Mouse (Mus musculus) MEL-GATA-1-ER (cell line): ENCODE data around the gene Nxt2.
"Not testable (repeated sequence)": the region's sequence is repeated elsewhere in the genome, so short reads cannot be mapped to it uniquely, and the experiment has no call there.

Experiments
- DNase-seq: peaks from one replicate; pipeline ENCODE4 v3.0.0-alpha.2; 2012; ENCODE audit warnings: low read depth; ENCODE audit errors: extremely low read depth

The Nxt2 gene

DNA sequence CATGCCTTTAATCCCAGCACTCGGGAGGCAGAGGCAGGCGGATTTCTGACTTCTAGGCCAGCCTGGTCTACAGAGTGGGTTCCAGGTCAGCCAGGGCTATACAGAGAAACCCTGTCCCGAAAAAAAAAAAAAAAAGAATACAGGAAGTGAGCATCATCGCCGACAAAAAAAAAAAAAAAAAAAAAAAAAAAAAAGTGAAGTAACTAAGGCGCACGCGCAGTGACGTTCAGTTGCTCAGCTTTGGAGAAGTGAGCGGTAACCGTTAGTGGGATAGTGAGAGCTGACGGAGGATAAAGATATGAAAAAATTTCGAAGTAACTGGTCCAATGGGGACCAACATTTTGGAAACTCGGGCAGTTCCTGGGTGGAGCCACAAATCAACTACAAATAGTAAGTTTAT is at the start of gene Nxt2:
TSS of gene Nxt2 (plus strand) at position 229 of the 400 bp plus-strand sequence.
- no peak for DNase-seq

DNA sequence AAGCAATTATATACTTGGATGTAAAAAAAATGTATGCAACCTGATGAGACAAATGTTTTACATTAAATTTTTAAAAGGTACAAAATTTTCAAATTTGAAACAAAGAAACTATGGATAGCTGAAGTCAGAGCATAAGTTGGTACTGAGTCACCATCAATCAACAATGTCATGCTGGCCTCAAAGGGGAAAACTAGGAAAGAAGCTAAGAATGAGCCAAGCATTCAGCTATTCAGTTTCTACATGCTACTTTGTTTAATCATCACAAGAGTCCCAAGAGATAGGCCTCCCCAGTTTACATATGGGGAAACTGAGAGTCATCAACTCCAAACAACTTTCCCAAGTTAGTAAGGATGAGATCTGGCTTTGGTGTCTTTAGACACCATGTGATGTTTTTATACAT is 49.6 kb upstream of the Nxt2 start:
- no peak for DNase-seq

DNA sequence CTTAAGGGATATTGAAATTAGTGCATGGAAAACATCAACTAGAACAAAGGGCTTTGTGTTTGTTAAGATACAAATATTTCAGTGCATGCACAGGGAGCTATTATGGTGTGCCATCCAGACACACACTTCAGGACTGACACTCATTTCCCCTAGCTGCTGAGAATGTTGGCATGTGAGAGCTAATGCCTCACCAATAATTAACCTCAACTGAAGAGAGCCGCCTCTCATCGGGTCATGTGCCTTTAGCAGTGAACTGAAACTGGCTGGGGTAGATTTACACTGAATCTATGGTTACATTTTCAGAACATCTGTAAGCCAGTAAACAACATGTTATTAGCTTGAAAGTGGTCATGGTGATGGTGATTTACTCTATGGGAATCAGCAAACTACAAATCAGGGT is 44.5 kb upstream of the Nxt2 start:
- no peak for DNase-seq

DNA sequence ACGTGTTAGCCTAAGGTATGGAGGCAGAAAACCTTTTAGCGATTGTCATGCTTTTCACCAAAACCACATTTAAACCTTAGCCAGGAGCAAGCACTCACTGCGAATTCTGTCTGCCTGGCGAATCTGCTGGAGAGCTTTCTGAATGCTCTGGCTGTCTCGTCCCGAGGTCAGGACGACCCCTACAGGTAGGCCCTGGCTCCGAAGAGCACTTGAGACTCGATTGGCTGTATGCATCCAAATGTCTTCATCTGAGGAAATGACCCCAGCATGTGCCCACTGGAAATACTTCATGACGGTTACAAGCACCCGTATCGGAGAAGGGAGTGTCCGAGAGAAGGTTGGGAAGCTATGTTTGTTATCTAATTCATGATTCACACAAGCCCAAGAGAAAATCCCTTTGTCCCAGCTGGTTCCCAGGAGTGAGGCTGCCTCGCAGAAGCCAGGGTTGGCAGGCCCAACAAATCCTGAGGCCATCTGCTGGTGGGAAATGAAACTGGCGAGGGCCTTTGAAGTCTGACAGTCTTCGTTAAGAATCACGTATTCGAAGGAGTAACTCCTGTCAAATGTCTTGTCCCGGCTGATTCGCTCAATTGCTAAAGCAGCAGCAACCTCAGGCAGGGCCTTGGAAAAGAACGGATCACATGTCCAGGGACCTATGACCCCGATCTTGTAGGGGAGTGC is 37.4 kb upstream of the Nxt2 start:
- no peak for DNase-seq

- DNase-seq, result peak; percentile 84
Measured at GRCm38 (mm10) chrX:142190355-142190754, 36.2 kb upstream of the Nxt2 start.

DNA sequence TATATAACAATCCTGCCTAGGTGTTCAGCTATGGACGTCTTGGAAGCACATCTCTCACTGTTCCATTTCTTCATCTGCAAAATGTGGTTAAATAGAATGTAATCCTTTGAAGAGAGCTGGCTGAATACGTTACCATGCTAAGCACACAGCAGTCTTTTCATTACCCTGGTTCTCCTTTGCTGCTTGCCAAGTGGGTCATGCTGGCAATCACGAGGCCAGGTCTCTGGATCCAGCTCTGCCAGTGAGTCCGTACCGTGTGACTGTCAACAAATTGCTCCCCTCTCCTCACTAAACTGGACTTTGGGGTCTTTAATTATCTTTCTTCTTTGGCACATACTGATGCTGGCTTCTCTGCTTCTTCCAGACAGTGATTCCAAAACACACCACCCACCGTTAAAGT is 32.1 kb upstream of the Nxt2 start:
- DNase-seq, result no peak

- DNase-seq, result no peak
Measured at GRCm38 (mm10) chrX:142195551-142195950, 31.0 kb upstream of the Nxt2 start.

GRCm38 (mm10) chrX:142196831-142197230 is 29.7 kb upstream of the Nxt2 start, which contains the start of gene Gucy2f:
Gucy2f (minus strand) TSS chrX:142196931.
- DNase-seq, result no peak

DNA sequence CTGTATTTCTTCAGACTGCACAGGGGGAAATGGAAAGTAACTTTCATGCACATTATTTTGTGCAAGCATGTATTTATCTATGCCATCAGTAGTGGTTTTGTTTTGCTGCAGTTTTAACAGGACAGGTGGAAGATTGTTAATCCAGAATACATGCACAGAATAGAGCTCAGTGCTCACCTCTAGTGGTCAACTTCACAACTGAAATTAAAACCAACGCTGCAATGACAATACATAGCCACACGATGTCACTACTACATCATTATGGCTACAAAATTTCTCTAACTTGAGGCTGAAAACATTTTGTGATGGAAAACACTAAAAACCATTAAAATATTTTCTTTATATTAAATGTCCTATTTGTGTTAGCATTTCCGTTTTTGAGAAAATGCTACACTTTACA is 26.3 kb upstream of the Nxt2 start:
- DNase-seq, result peak; percentile 58

GRCm38 (mm10) chrX:142227398-142228054 is 956 bp downstream of the Nxt2 start:
- peak; percentile 91 for DNase-seq

- DNase-seq, result peak; percentile 95
Measured at GRCm38 (mm10) chrX:142228055-142228768, 1.6 kb downstream of the Nxt2 start.

GRCm38 (mm10) chrX:142228769-142229158 is 2.2 kb downstream of the Nxt2 start:
- DNase-seq, result no peak

DNA sequence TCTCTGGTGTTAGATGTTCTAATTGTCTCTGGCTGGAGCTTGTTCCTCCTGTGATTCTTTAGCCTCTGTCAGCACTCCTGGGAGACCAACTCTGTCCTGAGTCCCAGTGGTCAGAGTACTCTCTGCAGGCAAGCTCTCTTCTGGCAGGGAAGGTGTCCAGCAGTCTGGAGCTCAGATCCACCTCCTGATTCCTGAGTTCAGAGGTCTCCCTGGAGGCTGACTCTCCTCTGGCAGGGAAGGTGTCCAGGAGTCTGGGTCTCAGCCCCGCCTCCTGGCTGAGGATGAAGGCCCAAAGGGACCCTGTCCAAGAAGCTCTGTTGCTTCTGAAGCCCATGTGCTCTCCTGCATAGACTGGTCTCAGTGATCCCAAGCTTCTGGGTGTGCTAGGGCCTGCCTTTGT is 9.6 kb downstream of the Nxt2 start:
- DNase-seq, result not testable (repeated sequence)

DNA sequence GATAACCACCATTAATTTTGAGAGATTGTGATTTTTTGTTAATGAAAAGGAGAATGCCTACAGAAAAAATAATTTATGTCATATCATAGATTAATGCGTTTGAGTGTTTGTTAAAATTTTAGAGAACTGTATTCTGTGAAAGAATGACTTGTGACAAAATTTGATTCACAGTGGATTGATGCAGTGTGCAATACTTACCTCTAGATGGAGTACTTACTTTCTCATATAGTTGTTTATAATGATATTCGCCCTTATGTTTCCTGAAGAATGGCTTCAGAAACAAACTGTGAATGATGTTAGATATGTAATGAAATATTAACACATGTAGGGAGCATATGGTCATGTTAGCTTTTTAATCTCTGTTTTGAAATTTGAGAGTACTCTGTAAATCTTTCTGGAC is 10.5 kb downstream of the Nxt2 start:
- DNase-seq, result no peak

- no peak for DNase-seq
Measured at GRCm38 (mm10) chrX:142245682-142246327, 19.2 kb downstream of the Nxt2 start.

- DNase-seq, result peak; percentile 36
Measured at GRCm38 (mm10) chrX:142250008-142250736, 23.6 kb downstream of the Nxt2 start.

- DNase-seq, result no peak
Measured at GRCm38 (mm10) chrX:142276031-142276430, 49.5 kb downstream of the Nxt2 start.

DNA sequence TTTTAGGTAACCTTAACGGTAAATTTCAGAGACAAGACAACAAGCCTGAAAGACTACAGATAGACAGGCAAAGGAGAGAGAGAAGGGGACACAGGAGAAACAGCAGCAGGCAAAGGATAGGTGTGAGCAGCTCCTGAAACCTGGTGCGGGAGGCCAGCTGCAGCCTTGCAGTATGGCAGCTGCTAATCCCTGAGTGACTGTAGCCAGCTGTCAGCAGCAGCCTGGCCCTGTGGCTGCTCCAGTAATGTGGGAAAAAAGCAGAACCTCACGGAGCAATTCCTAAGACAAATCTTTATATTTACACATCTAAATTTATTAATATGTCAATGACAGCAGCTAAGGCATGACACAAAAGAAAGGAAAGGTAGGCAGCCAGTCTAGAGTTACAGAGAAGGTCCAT is 50.0 kb downstream of the Nxt2 start:
- no peak for DNase-seq

DNA sequence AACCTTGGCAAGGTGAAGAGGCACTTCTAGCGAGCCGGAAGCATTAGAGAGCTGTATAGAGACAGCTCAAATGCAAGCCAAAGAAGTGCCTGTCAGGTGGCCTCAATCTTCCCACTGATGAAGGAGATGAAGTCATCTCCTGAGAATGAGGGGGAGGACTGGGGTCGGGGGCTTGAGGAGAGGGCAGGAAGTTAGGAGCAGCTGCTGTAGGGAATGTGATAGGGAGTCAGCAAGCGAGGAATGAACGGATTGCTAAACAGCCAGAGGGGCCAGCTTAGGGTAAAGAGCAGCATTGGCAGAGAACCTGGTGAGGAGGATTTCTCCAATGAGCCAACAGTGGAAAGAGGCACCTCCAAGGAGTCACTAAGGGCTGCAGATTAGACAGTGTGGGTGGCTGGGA is 59.3 kb downstream of the Nxt2 start:
- no peak for DNase-seq
